Mouse (Mus musculus) liver, embryonic 14.5 days (tissue): ENCODE measurements around the gene Hunk. TPM values are rescaled to one million over a fixed set of nuclear protein-coding genes. Genes with fewer than 3 reads are reported as not detected.

Experiments
- ATAC-seq: fragments of 200-750 bp; cut with Nextera tagmentation; 2 replicates; pipeline ENCODE4 v1.8.0; 2017; ENCODE audit warnings: moderate number of reproducible peaks, mild to moderate bottlenecking, moderate library complexity; ENCODE audit not compliant: insufficient read depth
- DNase-seq, 3 experiments: peaks; one replicate each; pipeline ENCODE4 v3.0.0-alpha.2; 2012 to 2013; ENCODE audit warnings: low read depth in 3 of 3, low spot score in 3 of 3
- H3K27ac ChIP-seq: fragments of 300-500 bp; sonication (generic); 2 replicates; pipeline ENCODE4 v1.5.1; 2014; ENCODE audit warnings: moderate library complexity, mild to moderate bottlenecking, control low read depth, inconsistent platforms
- H3K27me3 ChIP-seq: fragments of 300-500 bp; sonication (generic); 2 replicates; pipeline ENCODE4 v1.6.1; 2014; ENCODE audit warnings: mild to moderate bottlenecking, low read length, moderate library complexity; ENCODE audit not compliant: control insufficient read depth, insufficient read depth
- H3K36me3 ChIP-seq: fragments of 300-500 bp; sonication (generic); replicated peaks from 2 replicates; pipeline ENCODE4 v1.6.1; 2014; ENCODE audit warnings: low read depth; ENCODE audit not compliant: control insufficient read depth, insufficient read depth
- H3K4me1 ChIP-seq, 2 experiments: fragments of 200-500 bp in 1 of 2; fragments of 300-500 bp in 1 of 2; sonication (generic) in 1 of 2; replicated peaks; 2 replicates each; pipeline ENCODE4 v1.6.1; 2012 to 2014; ENCODE audit warnings: antibody characterized with exemption in 1 of 2, inconsistent platforms in 1 of 2, low read length in 1 of 2; ENCODE audit not compliant: control insufficient read depth in 2 of 2, insufficient read depth in 2 of 2
- H3K4me2 ChIP-seq: fragments of 300-500 bp; sonication (generic); 2 replicates; pipeline ENCODE4 v1.6.1; 2014; ENCODE audit warnings: low read depth, mild to moderate bottlenecking, control low read depth, moderate library complexity
- H3K4me3 ChIP-seq, 2 experiments: fragments of 200-500 bp in 1 of 2; fragments of 300-500 bp in 1 of 2; sonication (generic) in 1 of 2; 2 replicates each; pipeline ENCODE4 v1.5.1; 2012 to 2014; ENCODE audit warnings: low read depth in 2 of 2, low read length in 2 of 2, mild to moderate bottlenecking in 2 of 2, control low read depth in 1 of 2, inconsistent platforms in 1 of 2, moderate library complexity in 1 of 2; ENCODE audit not compliant: insufficient read depth in 1 of 2
- H3K9ac ChIP-seq: fragments of 300-500 bp; sonication (generic); replicated peaks from 2 replicates; pipeline ENCODE4 v1.6.1; 2014; ENCODE audit warnings: mild to moderate bottlenecking, control low read depth, moderate library complexity
- H3K9me3 ChIP-seq: fragments of 300-500 bp; sonication (generic); 2 replicates; pipeline ENCODE4 v1.6.1; 2016; ENCODE audit warnings: low read length, mixed read lengths; ENCODE audit not compliant: control insufficient read depth
- CTCF ChIP-seq: IDR thresholded peaks from 2 replicates; pipeline ENCODE4 v1.5.1; 2016; ENCODE audit warnings: antibody characterized with exemption, low read depth, control low read depth
- EP300 ChIP-seq: IDR thresholded peaks from 2 replicates; pipeline ENCODE4 v1.6.1; 2016; ENCODE audit warnings: antibody characterized with exemption, low read depth
- WGBS: fragments of 180-500 bp; shearing (Covaris S2); extraction: QIAGEN DNeasy Blood & Tissue Kit; methylation state at CpG from one replicate; pipeline ENCODE4 v1.1.7; 2014; ENCODE audit not compliant: insufficient replicate concordance; 5-methylcytosine and 5-hydroxymethylcytosine counted together
- polyA plus RNA-seq, 2 experiments: library from polyadenylated mRNA; depleted of rRNA in 1 of 2; stranded (reverse) in 1 of 2; unstranded in 1 of 2; fragments of >200 nt; fragmentation: Nextera tagmentation in 1 of 2; extraction: Ambion mirVana in 1 of 2; gene quantifications; 2 replicates each; pipeline versions ENCODE4 v1.2.1 to v1.2.3; 2012 to 2014

The Hunk gene
- polyA plus RNA-seq, 2 experiments = 0.80 to 0.88 TPM

- no peaks in the 10 kb centered on the region for H3K27me3 ChIP-seq
- no peak overlapping the region for H3K9ac ChIP-seq
- H3K27ac ChIP-seq = no peak overlapping the region
- ATAC-seq (no peak), DNase-seq (no peak)
- H3K4me3 ChIP-seq = no peak overlapping the region
- H3K4me2 ChIP-seq = no peak overlapping the region
- H3K4me1 ChIP-seq = peaks cover 0 to 3% of the 10 kb centered on the region in 2 experiments; a peak in 2 of 4 replicates
- TF ChIP-seq CTCF (no peak), EP300 (no peak)
- WGBS = 73% methylated on average over 10 of the region's 10 CpGs
- H3K36me3 ChIP-seq = no peaks in the 10 kb centered on the region
- no peaks in the 10 kb centered on the region for H3K9me3 ChIP-seq
Measured at GRCm38 (mm10) chr16:90440654-90441053, 54.8 kb downstream of the Hunk start.

GRCm38 (mm10) chr16:90442991-90443390 lies 57.2 kb downstream of the Hunk start:
- Histone ChIP-seq H3K27me3 (no peaks in the 10 kb centered on the region), H3K27ac (no peak overlapping the region), H3K4me3 (no peak overlapping the region), H3K9ac (no peak overlapping the region), H3K36me3 (no peaks in the 10 kb centered on the region), H3K4me2 (no peak overlapping the region), H3K4me1 (no peaks in the 10 kb centered on the region), H3K9me3 (no peaks in the 10 kb centered on the region)
- WGBS = 74% methylated on average over 6 of the region's 6 CpGs
- DNase-seq = no peak
- TF ChIP-seq CTCF (no peak), EP300 (no peak)
- no peak for ATAC-seq

- DNase-seq (no peak), ATAC-seq (no peak)
- no peak overlapping the region for H3K9ac ChIP-seq
- H3K9me3 ChIP-seq = no peaks in the 10 kb centered on the region
- H3K4me1 ChIP-seq = peaks cover 0 to 8% of the 10 kb centered on the region in 2 experiments; a peak in 1 of 4 replicates
- TF ChIP-seq EP300 (no peak), CTCF (no peak)
- no peak overlapping the region for H3K4me2 ChIP-seq
- WGBS = 52% methylated on average over 11 of the region's 11 CpGs
- H3K27ac ChIP-seq = no peak overlapping the region
- no peak overlapping the region for H3K4me3 ChIP-seq
- no peaks in the 10 kb centered on the region for H3K36me3 ChIP-seq
- no peaks in the 10 kb centered on the region for H3K27me3 ChIP-seq
Measured at GRCm38 (mm10) chr16:90453197-90453596, 67.4 kb downstream of the Hunk start.

GRCm38 (mm10) chr16:90456495-90457125 lies 70.8 kb downstream of the Hunk start:
- TF ChIP-seq EP300 (no peak), CTCF (no peak)
- WGBS = 43% methylated on average over 7 of the region's 7 CpGs
- Histone ChIP-seq H3K4me3 (no peak overlapping the region), H3K27me3 (no peaks in the 10 kb centered on the region), H3K9me3 (no peaks in the 10 kb centered on the region), H3K36me3 (no peaks in the 10 kb centered on the region), H3K4me1 (peaks cover 0 to 8% of the 10 kb centered on the region in 2 experiments; a peak in 1 of 4 replicates), H3K9ac (no peak overlapping the region), H3K4me2 (no peak overlapping the region), H3K27ac (no peak overlapping the region)
- ATAC-seq (no peak), DNase-seq (no peak)

- no peak for ATAC-seq
- Histone ChIP-seq H3K4me1 (peaks cover 0 to 2% of the 10 kb centered on the region in 2 experiments; a peak in 1 of 4 replicates), H3K36me3 (no peaks in the 10 kb centered on the region), H3K27ac (no peak overlapping the region), H3K4me2 (no peak overlapping the region), H3K27me3 (no peaks in the 10 kb centered on the region), H3K4me3 (no peak overlapping the region), H3K9me3 (no peaks in the 10 kb centered on the region), H3K9ac (no peak overlapping the region)
- TF ChIP-seq EP300 = no peak
- TF ChIP-seq CTCF = no peak
- DNase-seq = no peak
- 28% methylated on average over 11 of the region's 11 CpGs for WGBS
Measured at GRCm38 (mm10) chr16:90458899-90459610, 73.2 kb downstream of the Hunk start.
